Mouse (Mus musculus) brain, embryonic 14.5 days (tissue): ENCODE measurements around the gene P2ry6.

ENCODE experiments used
- CTCF ChIP-seq: fragments of 200-500 bp; IDR thresholded peaks from 2 replicates; pipeline ENCODE4 v1.5.1; 2012; ENCODE audit warnings: inconsistent platforms, mild to moderate bottlenecking, moderate library complexity, borderline replicate concordance; ENCODE audit not compliant: insufficient read depth, insufficient read length; ENCODE audit errors: extremely low read depth
- POLR2A ChIP-seq: fragments of 200-500 bp; IDR thresholded peaks from 2 replicates; pipeline ENCODE4 v1.6.1; 2012; ENCODE audit warnings: mild to moderate bottlenecking, inconsistent platforms, borderline replicate concordance; ENCODE audit not compliant: poor library complexity, insufficient read depth, insufficient read length, severe bottlenecking; ENCODE audit errors: extremely low read depth

DNA sequence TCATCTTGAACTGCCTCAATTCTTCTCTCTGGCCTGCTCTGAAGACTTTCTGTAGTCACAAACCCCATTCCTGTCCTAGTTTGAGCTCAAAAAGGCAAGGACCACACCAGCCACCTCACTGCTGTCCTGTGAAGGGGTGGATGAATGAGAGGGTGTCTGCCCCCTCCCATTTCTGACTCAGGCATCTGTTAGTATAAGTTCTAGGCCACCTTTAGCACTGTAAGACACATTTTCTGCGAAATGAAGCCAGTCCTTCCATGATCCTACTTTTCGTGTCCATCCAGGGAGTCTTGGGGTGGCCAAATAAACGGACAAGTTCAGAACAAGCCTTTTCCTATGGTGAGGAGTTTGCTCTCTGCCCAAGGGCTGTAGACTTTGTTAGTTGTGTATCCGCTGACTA is 38.1 kb upstream of the P2ry6 start, which contains the start of gene P2ry2:
- TF ChIP-seq CTCF = no peak
- TF ChIP-seq POLR2A = no peak
